Mouse (Mus musculus) embryonic facial prominence, embryonic 13.5 days (tissue): ENCODE results near the gene Abcg5. TPM values are rescaled to one million over a fixed set of nuclear protein-coding genes. Genes with fewer than 3 reads are reported as not detected.
A peak's percentile ranks its signal among the peaks of the same experiment; 100 is the strongest.

ENCODE experiments used
- ATAC-seq: fragments of 200-750 bp; cut with Nextera tagmentation; 2 replicates; pipeline ENCODE4 v1.8.0; 2017; ENCODE audit warnings: low read depth; ENCODE audit not compliant: insufficient number of reproducible peaks, insufficient read depth, low FRiP score, low TSS enrichment
- H3K27ac ChIP-seq: fragments of 300-500 bp; sonication (generic); 2 replicates; pipeline ENCODE4 v1.5.1; 2015; ENCODE audit warnings: moderate library complexity, mild to moderate bottlenecking, inconsistent platforms
- H3K27me3 ChIP-seq: fragments of 300-500 bp; sonication (generic); 2 replicates; pipeline ENCODE4 v1.6.1; 2015; ENCODE audit warnings: mild to moderate bottlenecking, inconsistent platforms
- H3K36me3 ChIP-seq: fragments of 300-500 bp; sonication (generic); 2 replicates; pipeline ENCODE4 v1.6.1; 2015; ENCODE audit warnings: mild to moderate bottlenecking, inconsistent platforms
- H3K4me1 ChIP-seq: fragments of 300-500 bp; sonication (generic); 2 replicates; pipeline ENCODE4 v1.6.1; 2015; ENCODE audit warnings: inconsistent platforms
- H3K4me2 ChIP-seq: fragments of 300-500 bp; sonication (generic); 2 replicates; pipeline ENCODE4 v1.6.1; 2015; ENCODE audit warnings: moderate library complexity, mild to moderate bottlenecking, inconsistent platforms
- H3K4me3 ChIP-seq: fragments of 300-500 bp; sonication (generic); 2 replicates; pipeline ENCODE4 v1.5.1; 2015; ENCODE audit warnings: mild to moderate bottlenecking, inconsistent platforms
- H3K9ac ChIP-seq: fragments of 300-500 bp; sonication (generic); 2 replicates; pipeline ENCODE4 v1.6.1; 2015; ENCODE audit warnings: mild to moderate bottlenecking, inconsistent platforms
- H3K9me3 ChIP-seq: fragments of 300-500 bp; sonication (generic); 2 replicates; pipeline ENCODE4 v1.6.1; 2016; ENCODE audit warnings: inconsistent platforms
- WGBS: fragments of 180-500 bp; shearing (Covaris S2); methylation state at CpG from one replicate; pipeline ENCODE4 v1.1.7; 2015; ENCODE audit warnings: mixed read lengths; 5-methylcytosine and 5-hydroxymethylcytosine counted together
- polyA plus RNA-seq: library from polyadenylated mRNA; unstranded; fragments of >200 nt; fragmentation: Nextera tagmentation; extraction: Ambion mirVana; gene quantifications from 2 replicates; pipeline ENCODE4 v1.2.1, GENCODE M21; 2015

Abcg5 gene
- polyA plus RNA-seq, 1 experiment from 2014 or later = 4.8 TPM

DNA sequence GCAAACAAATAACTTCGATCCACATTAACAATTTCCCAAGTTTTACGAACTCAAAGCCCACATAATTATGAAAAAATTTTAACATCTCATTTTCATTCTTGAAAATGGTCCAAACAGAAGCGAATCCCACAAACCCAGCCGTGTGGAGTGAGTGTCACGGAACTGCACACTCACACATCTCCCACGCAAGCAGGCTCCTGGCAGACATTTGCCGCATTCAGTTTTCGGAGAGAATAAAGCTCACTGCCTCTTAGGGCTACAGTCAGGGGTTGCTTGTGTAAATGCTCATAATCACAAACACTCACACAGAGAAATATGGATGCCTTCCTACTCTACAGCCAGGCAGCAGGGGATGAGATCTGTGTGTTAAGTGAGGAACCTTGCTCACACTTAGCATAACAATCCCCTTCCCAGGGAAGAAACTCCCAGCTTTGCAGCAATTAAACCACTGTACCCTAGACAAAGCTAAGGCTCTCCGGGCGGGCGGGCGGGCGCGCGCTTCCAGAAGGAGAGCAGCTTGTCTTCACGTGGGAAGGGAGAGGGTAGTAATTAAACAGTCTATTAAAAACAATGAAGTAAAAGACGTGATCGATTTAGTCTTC is 30.9 kb upstream of the Abcg5 start:
- H3K36me3 ChIP-seq = peaks cover 23% of the 10 kb centered on the region
- 81% methylated on average over 18 of the region's 18 CpGs for WGBS

GRCm38 (mm10) chr17:84709403-84709851 is 26.6 kb upstream of the Abcg5 start:
- Histone ChIP-seq H3K4me3 (no peak overlapping the region), H3K27ac (no peak overlapping the region), H3K4me2 (0 out of 2 replicates have a peak overlapping the region, but pooled peaks have one; percentile 14), H3K9me3 (no peaks in the 10 kb centered on the region), H3K4me1 (peaks cover 16% of the 10 kb centered on the region), H3K27me3 (no peaks in the 10 kb centered on the region), H3K36me3 (peaks cover 43% of the 10 kb centered on the region), H3K9ac (no peak overlapping the region)
- 42% methylated on average over 17 of the region's 17 CpGs for WGBS
- no peak for ATAC-seq

More for the DNA sequence above, 30.9 kb upstream of the Abcg5 start:
- Histone ChIP-seq H3K4me3 (no peak overlapping the region), H3K4me1 (peaks cover 28% of the 10 kb centered on the region), H3K27me3 (no peaks in the 10 kb centered on the region), H3K4me2 (no peak overlapping the region; the same call in 1 of the 2 replicates), H3K27ac (no peak overlapping the region), H3K9ac (no peak overlapping the region), H3K9me3 (no peaks in the 10 kb centered on the region)
- ATAC-seq = no peak

- Histone ChIP-seq H3K9me3 (no peaks in the 10 kb centered on the region), H3K27ac (no peak overlapping the region), H3K4me1 (peaks cover 15% of the 10 kb centered on the region), H3K27me3 (no peaks in the 10 kb centered on the region), H3K36me3 (peaks cover 43% of the 10 kb centered on the region), H3K4me3 (no peak overlapping the region), H3K9ac (no peak overlapping the region), H3K4me2 (no peak overlapping the region)
- WGBS = 85% methylated on average over 7 of the region's 7 CpGs
- no peak for ATAC-seq
Observed at GRCm38 (mm10) chr17:84708818-84709217, 26.0 kb upstream of the Abcg5 start.

DNA sequence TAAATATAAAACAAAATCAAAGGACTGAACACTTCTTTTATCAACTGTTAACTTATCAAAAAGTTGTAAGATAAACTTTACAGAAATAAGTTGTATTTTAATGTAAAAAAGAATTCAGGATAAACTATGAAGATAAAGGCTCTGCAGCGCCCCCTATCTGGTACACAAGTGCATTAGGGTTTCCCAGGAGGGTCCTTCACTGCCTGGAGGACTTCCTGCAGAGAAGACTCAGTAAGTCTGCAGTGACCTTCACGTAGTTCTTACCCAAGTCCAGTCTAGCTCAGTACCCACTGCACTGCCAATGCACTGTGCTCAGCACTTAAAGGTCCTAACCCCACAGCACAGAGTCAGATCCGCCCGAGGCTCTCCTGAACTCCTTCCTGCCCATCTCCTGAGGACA is 24.6 kb upstream of the Abcg5 start:
- Histone ChIP-seq H3K36me3 (peaks cover 43% of the 10 kb centered on the region), H3K9me3 (no peaks in the 10 kb centered on the region), H3K9ac (no peak overlapping the region), H3K27me3 (no peaks in the 10 kb centered on the region), H3K27ac (no peak overlapping the region), H3K4me1 (peaks cover 20% of the 10 kb centered on the region), H3K4me2 (no peak overlapping the region), H3K4me3 (no peak overlapping the region)
- no peak for ATAC-seq
- 66% methylated on average over 4 of the region's 4 CpGs for WGBS

GRCm38 (mm10) chr17:84698727-84699126 is 15.9 kb upstream of the Abcg5 start:
- H3K36me3 ChIP-seq = no peaks in the 10 kb centered on the region
- H3K9ac ChIP-seq = no peak overlapping the region
- peaks cover 7% of the 10 kb centered on the region; the same call in 1 of the 2 replicates for H3K27me3 ChIP-seq
- H3K4me3 ChIP-seq = no peak overlapping the region
- H3K4me2 ChIP-seq = no peak overlapping the region
- WGBS = 30% methylated on average over 5 of the region's 5 CpGs
- no peaks in the 10 kb centered on the region for H3K9me3 ChIP-seq
- H3K27ac ChIP-seq = no peak overlapping the region
- 0 out of 2 replicates have a peak, but pooled peaks have one; percentile 15 for ATAC-seq
- peaks cover 34% of the 10 kb centered on the region for H3K4me1 ChIP-seq

- Histone ChIP-seq H3K36me3 (no peaks in the 10 kb centered on the region), H3K4me1 (peaks cover 20% of the 10 kb centered on the region), H3K9ac (no peak overlapping the region), H3K4me2 (no peak overlapping the region), H3K9me3 (no peaks in the 10 kb centered on the region), H3K27ac (no peak overlapping the region), H3K27me3 (peaks cover 7% of the 10 kb centered on the region; the same call in 1 of the 2 replicates), H3K4me3 (no peak overlapping the region)
- WGBS = 57% methylated on average over 6 of the region's 6 CpGs
- no peak for ATAC-seq
Observed at GRCm38 (mm10) chr17:84696537-84696936, 13.7 kb upstream of the Abcg5 start.

GRCm38 (mm10) chr17:84693741-84694140 is 10.9 kb upstream of the Abcg5 start:
- ATAC-seq = no peak
- WGBS = 78% methylated on average over 2 of the region's 2 CpGs
- peaks cover 9% of the 10 kb centered on the region for H3K27me3 ChIP-seq

DNA sequence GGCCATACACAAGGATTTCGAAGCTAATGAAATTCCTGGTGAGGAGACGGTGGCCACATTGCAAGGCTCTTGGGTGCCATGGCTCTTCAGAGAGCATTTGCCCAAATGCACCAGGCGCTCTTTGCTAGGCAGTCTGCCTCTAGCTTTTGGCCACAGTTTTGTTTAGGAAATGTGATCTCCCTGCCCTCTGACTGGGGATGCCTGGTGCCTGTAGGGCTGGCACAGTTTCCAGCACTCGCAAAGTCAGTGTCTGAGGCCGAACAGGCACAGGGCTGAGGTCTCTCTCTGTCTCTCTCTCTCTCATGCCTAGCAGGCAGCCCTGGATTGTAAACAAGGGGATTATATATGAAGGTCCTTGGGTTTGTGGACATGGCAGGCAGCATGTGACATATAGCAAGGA is 7.3 kb upstream of the Abcg5 start:
- no peak overlapping the region for H3K4me2 ChIP-seq
- 60% methylated on average over 5 of the region's 5 CpGs for WGBS
- H3K4me1 ChIP-seq = peaks cover 34% of the 10 kb centered on the region
- H3K27me3 ChIP-seq = peaks cover 3% of the 10 kb centered on the region; the same call in 1 of the 2 replicates
- H3K9me3 ChIP-seq = no peaks in the 10 kb centered on the region
- H3K9ac ChIP-seq = no peak overlapping the region
- no peaks in the 10 kb centered on the region for H3K36me3 ChIP-seq
- ATAC-seq = 0 out of 2 replicates have a peak, but pooled peaks have one; percentile 33
- H3K4me3 ChIP-seq = no peak overlapping the region
- peak overlapping the region; percentile 52; the same call in 1 of the 2 replicates for H3K27ac ChIP-seq

More at GRCm38 (mm10) chr17:84693741-84694140, 10.9 kb upstream of the Abcg5 start:
- H3K4me3 ChIP-seq = no peak overlapping the region
- no peaks in the 10 kb centered on the region for H3K36me3 ChIP-seq
- H3K9me3 ChIP-seq = no peaks in the 10 kb centered on the region
- H3K9ac ChIP-seq = no peak overlapping the region
- H3K4me1 ChIP-seq = peaks cover 18% of the 10 kb centered on the region
- no peak overlapping the region for H3K27ac ChIP-seq
- no peak overlapping the region for H3K4me2 ChIP-seq

DNA sequence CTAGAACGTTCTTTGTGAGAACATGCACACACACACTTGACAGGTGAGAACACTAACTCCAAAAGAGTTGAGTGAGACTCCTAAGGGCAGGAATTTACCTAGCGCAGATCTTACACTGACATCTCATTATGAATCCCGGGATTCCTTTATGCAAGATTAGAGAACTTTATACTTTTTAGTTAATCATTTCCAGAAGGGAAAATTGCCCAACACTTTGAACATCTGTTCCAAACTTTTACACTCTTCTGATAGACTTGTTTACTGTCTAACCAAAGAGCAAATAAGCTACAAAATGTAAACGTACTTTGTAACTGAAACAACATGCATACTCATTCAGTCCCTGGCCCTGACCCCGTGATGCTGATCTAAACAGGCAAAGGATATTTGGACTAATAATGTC is 6.5 kb upstream of the Abcg5 start:
- Histone ChIP-seq H3K27me3 (peaks cover 3% of the 10 kb centered on the region; the same call in 1 of the 2 replicates), H3K9ac (no peak overlapping the region), H3K4me3 (no peak overlapping the region), H3K4me1 (peaks cover 38% of the 10 kb centered on the region), H3K9me3 (no peaks in the 10 kb centered on the region), H3K27ac (peak overlapping the region; percentile 44; the same call in 1 of the 2 replicates), H3K4me2 (no peak overlapping the region), H3K36me3 (no peaks in the 10 kb centered on the region)
- ATAC-seq = no peak
- 40% methylated on average over 5 of the region's 5 CpGs for WGBS

- Histone ChIP-seq H3K4me1 (peaks cover 38% of the 10 kb centered on the region), H3K9ac (no peak overlapping the region), H3K36me3 (no peaks in the 10 kb centered on the region), H3K9me3 (no peaks in the 10 kb centered on the region), H3K4me3 (no peak overlapping the region), H3K4me2 (no peak overlapping the region), H3K27ac (no peak overlapping the region), H3K27me3 (peaks cover 3% of the 10 kb centered on the region; the same call in 1 of the 2 replicates)
- no peak for ATAC-seq
- 87% methylated on average over 11 of the region's 11 CpGs for WGBS
Observed at GRCm38 (mm10) chr17:84688834-84689233, 6.0 kb upstream of the Abcg5 start.

- Histone ChIP-seq H3K27me3 (peaks cover 3% of the 10 kb centered on the region; the same call in 1 of the 2 replicates), H3K9me3 (no peaks in the 10 kb centered on the region), H3K4me2 (no peak overlapping the region; the same call in 1 of the 2 replicates), H3K27ac (0 out of 2 replicates have a peak overlapping the region, but pooled peaks have one; percentile 24), H3K4me3 (no peak overlapping the region), H3K36me3 (no peaks in the 10 kb centered on the region), H3K4me1 (peaks cover 38% of the 10 kb centered on the region), H3K9ac (no peak overlapping the region)
- 26% methylated on average over 5 of the region's 5 CpGs for WGBS
- 0 out of 2 replicates have a peak, but pooled peaks have one; percentile 40 for ATAC-seq
Observed at GRCm38 (mm10) chr17:84687994-84688393, 5.2 kb upstream of the Abcg5 start.

DNA sequence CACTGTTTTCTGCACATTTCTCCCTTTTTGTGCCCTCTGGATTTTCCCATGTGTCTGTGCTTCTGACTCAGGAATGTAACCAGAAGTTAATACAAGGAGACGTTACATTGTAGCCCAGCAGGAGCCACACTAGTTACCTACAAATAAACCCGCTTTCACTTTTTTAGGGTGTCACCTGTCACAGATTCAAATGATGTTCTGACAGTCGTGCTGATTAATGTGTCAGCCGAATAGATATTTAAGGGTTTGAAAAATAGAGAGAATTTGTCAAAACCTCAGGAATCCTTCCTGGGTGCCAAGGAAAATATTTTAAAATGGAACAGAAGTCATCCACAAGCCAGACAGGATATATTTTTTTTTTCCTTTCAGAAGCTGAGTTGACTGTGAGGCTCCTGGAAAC is 2.5 kb upstream of the Abcg5 start:
- H3K4me1 ChIP-seq = peaks cover 28% of the 10 kb centered on the region
- WGBS = 53% methylated on average over 4 of the region's 4 CpGs
- H3K27me3 ChIP-seq = peaks cover 3% of the 10 kb centered on the region; the same call in 1 of the 2 replicates
- H3K36me3 ChIP-seq = no peaks in the 10 kb centered on the region
- no peaks in the 10 kb centered on the region for H3K9me3 ChIP-seq
- no peak overlapping the region for H3K9ac ChIP-seq
- no peak overlapping the region for H3K4me3 ChIP-seq
- ATAC-seq = no peak
- H3K4me2 ChIP-seq = no peak overlapping the region
- H3K27ac ChIP-seq = peak overlapping the region; percentile 29; the same call in 1 of the 2 replicates
